Mouse (Mus musculus) C2C12 (cell line): ENCODE results near the gene Usp7. TPM values are rescaled to one million over a fixed set of nuclear protein-coding genes. Genes with fewer than 3 reads are reported as not detected.

Source experiments
- H3K27me3 ChIP-seq: one replicate; pipeline ENCODE4 v1.6.1; 2011; ENCODE audit not compliant: control insufficient read depth, insufficient read depth, insufficient read length
- H3K36me3 ChIP-seq: one replicate; pipeline ENCODE4 v1.6.1; 2011; ENCODE audit not compliant: control insufficient read depth, insufficient read depth
- H3K4me3 ChIP-seq: one replicate; pipeline ENCODE4 v1.5.1; 2011; ENCODE audit warnings: mild to moderate bottlenecking, control low read depth; ENCODE audit not compliant: poor library complexity, insufficient read depth, severe bottlenecking
- H3K79me2 ChIP-seq: one replicate; pipeline ENCODE4 v1.6.1; 2011; ENCODE audit not compliant: control insufficient read depth, insufficient read depth
- H3K79me3 ChIP-seq: one replicate; pipeline ENCODE4 v1.6.1; 2011; ENCODE audit warnings: low read depth, control low read depth
- H3ac ChIP-seq: one replicate; pipeline ENCODE3; 2011; ENCODE audit warnings: low read depth; ENCODE audit not compliant: control insufficient read depth, insufficient read length
- CEBPB ChIP-seq: IDR thresholded peaks from one replicate; pipeline ENCODE4 v1.6.1; 2011; ENCODE audit warnings: low read depth, mild to moderate bottlenecking, control low read depth, moderate library complexity
- CTCF ChIP-seq: IDR thresholded peaks from one replicate; pipeline ENCODE4 v1.5.1; 2011; ENCODE audit not compliant: control insufficient read depth, insufficient read depth, insufficient read length
- FOSL1 ChIP-seq: IDR thresholded peaks from one replicate; pipeline ENCODE4 v1.8.0; 2011; ENCODE audit warnings: mild to moderate bottlenecking, low read length; ENCODE audit not compliant: poor library complexity, insufficient read depth, severe bottlenecking
- MAX ChIP-seq: IDR thresholded peaks from one replicate; pipeline ENCODE4 v1.6.1; 2011; ENCODE audit warnings: mild to moderate bottlenecking, control low read depth
- MYOD1 ChIP-seq: IDR thresholded peaks from one replicate; pipeline ENCODE4 v1.6.1; 2011; ENCODE audit warnings: low read depth; ENCODE audit not compliant: control insufficient read depth, insufficient read length
- MYOG ChIP-seq: IDR thresholded peaks from one replicate; pipeline ENCODE4 v1.6.1; 2011; ENCODE audit not compliant: control insufficient read depth, insufficient read length; ENCODE audit errors: extremely low read depth
- USF1 ChIP-seq: IDR thresholded peaks from one replicate; pipeline ENCODE4 v1.6.1; 2011; ENCODE audit warnings: low read depth, mild to moderate bottlenecking, control low read depth, moderate library complexity
- polyA plus RNA-seq: library from polyadenylated mRNA; unstranded; fragments of >200 nt; fragmentation: generic; extraction: Trizol; gene quantifications from one replicate; pipeline ENCODE4 v1.2.1, GENCODE M21; 2012; ENCODE audit warnings: missing spikeins

Gene Usp7
- polyA plus RNA-seq, 1 experiment = 28.2 TPM

- no peak for TF ChIP-seq CTCF
- TF ChIP-seq USF1 = no peak
- no peak for TF ChIP-seq MAX
- TF ChIP-seq CEBPB = no peak
- no peak for TF ChIP-seq MYOD1
- no peak for TF ChIP-seq FOSL1
Observed at GRCm38 (mm10) chr16:8731630-8732029, 60.5 kb downstream of the Usp7 start.

GRCm38 (mm10) chr16:8728111-8728748 lies 63.9 kb downstream of the Usp7 start:
- TF ChIP-seq USF1 (no peak), MYOD1 (no peak), CEBPB (no peak), MAX (no peak), CTCF (no peak), FOSL1 (no peak), MYOG (no peak)
- H3K79me3 ChIP-seq = peaks cover 97% of the 10 kb centered on the region
- no peak overlapping the region for H3K4me3 ChIP-seq
- H3ac ChIP-seq = no peak overlapping the region
- H3K27me3 ChIP-seq = no peaks in the 10 kb centered on the region
- peaks cover 11% of the 10 kb centered on the region for H3K36me3 ChIP-seq
- peaks cover 100% of the 10 kb centered on the region for H3K79me2 ChIP-seq

More at GRCm38 (mm10) chr16:8731630-8732029, 60.5 kb downstream of the Usp7 start:
- peaks cover 100% of the 10 kb centered on the region for H3K79me2 ChIP-seq
- H3K36me3 ChIP-seq = peaks cover 27% of the 10 kb centered on the region
- peaks cover 98% of the 10 kb centered on the region for H3K79me3 ChIP-seq
- H3K27me3 ChIP-seq = no peaks in the 10 kb centered on the region
- no peak overlapping the region for H3ac ChIP-seq
- no peak overlapping the region for H3K4me3 ChIP-seq

GRCm38 (mm10) chr16:8725807-8726206 lies 66.3 kb downstream of the Usp7 start:
- TF ChIP-seq MAX = no peak
- TF ChIP-seq CTCF = no peak
- TF ChIP-seq MYOG = no peak
- TF ChIP-seq FOSL1 = no peak
- no peak for TF ChIP-seq USF1
- TF ChIP-seq CEBPB = no peak
- TF ChIP-seq MYOD1 = no peak
- no peak overlapping the region for H3ac ChIP-seq
- H3K79me3 ChIP-seq = peaks cover 99% of the 10 kb centered on the region
- H3K4me3 ChIP-seq = no peak overlapping the region
- no peaks in the 10 kb centered on the region for H3K27me3 ChIP-seq
- H3K79me2 ChIP-seq = peaks cover 100% of the 10 kb centered on the region
- H3K36me3 ChIP-seq = peaks cover 8% of the 10 kb centered on the region

- Histone ChIP-seq H3ac (no peak overlapping the region), H3K27me3 (no peaks in the 10 kb centered on the region), H3K79me2 (peaks cover 100% of the 10 kb centered on the region), H3K4me3 (no peak overlapping the region), H3K36me3 (no peaks in the 10 kb centered on the region), H3K79me3 (peaks cover 99% of the 10 kb centered on the region)
- no peak for TF ChIP-seq MAX
- TF ChIP-seq CTCF = no peak
Observed at GRCm38 (mm10) chr16:8724031-8724430, 68.1 kb downstream of the Usp7 start.

- Histone ChIP-seq H3K79me3 (peaks cover 88% of the 10 kb centered on the region), H3ac (no peak overlapping the region), H3K4me3 (no peak overlapping the region), H3K79me2 (peaks cover 99% of the 10 kb centered on the region), H3K36me3 (peaks cover 4% of the 10 kb centered on the region), H3K27me3 (no peaks in the 10 kb centered on the region)
- TF ChIP-seq CEBPB (no peak), MAX (no peak), CTCF (no peak), USF1 (no peak), FOSL1 (no peak)
Observed at GRCm38 (mm10) chr16:8720447-8720846, 71.7 kb downstream of the Usp7 start.

GRCm38 (mm10) chr16:8717744-8718143 lies 74.4 kb downstream of the Usp7 start:
- H3K36me3 ChIP-seq = peaks cover 32% of the 10 kb centered on the region
- peaks cover 87% of the 10 kb centered on the region for H3K79me3 ChIP-seq
- no peak overlapping the region for H3ac ChIP-seq
- H3K79me2 ChIP-seq = peaks cover 99% of the 10 kb centered on the region
- TF ChIP-seq MAX = no peak
- no peak for TF ChIP-seq CEBPB
- TF ChIP-seq FOSL1 = no peak
- TF ChIP-seq MYOG = no peak
- TF ChIP-seq USF1 = no peak
- TF ChIP-seq MYOD1 = no peak
- no peak for TF ChIP-seq CTCF
- no peaks in the 10 kb centered on the region for H3K27me3 ChIP-seq
- no peak overlapping the region for H3K4me3 ChIP-seq
